Mouse (Mus musculus) retina, embryonic 14.5 days (tissue): Measurements from ENCODE around the gene Col28a1.

Experiments used
- DNase-seq: peaks from one replicate; pipeline ENCODE4 v3.0.0-alpha.2; 2015; ENCODE audit warnings: low spot score

Col28a1 gene

DNA sequence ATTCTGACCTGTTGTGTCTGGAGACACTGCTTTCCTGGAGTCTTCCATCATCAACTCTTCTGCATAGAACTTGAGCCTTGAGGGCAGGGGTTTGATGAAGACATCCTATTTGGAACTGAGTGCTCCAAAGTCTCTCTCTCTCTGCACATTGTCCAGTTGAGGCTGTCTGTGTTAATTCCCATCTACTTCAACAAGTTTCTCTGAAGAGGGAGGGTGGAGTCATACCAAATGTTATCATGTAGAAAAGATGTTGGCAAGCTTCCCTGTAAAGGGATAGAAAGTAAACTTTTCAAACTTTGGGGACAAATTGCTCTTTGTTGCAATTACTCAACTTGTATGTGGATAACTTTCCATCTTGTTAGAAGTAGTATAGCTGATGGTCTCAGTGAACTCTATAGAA is at the start of gene Col28a1:
Col28a1 (minus strand) TSS at position 101 of the 400 bp plus-strand sequence.
- no peak for DNase-seq

DNA sequence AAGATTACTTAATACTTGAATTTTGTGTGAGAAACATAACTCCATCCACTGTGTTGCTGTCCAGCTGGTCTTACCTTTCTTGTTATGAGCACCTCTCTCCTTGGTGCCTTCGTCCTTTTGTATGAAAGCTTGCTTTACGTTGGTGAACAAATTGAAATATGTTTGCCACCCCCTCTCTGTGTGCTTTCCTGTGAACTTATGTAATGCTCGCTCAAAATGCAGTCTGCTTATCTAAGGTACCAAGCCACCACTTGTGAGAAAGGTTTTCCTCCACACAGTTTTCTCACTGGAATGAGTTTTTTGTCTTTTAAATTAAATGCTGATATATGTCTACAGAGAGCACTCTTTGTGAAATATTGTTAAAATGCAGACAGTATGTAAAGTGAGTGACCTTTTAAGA is 36.2 kb upstream of the Col28a1 start:
- DNase-seq, result no peak

DNA sequence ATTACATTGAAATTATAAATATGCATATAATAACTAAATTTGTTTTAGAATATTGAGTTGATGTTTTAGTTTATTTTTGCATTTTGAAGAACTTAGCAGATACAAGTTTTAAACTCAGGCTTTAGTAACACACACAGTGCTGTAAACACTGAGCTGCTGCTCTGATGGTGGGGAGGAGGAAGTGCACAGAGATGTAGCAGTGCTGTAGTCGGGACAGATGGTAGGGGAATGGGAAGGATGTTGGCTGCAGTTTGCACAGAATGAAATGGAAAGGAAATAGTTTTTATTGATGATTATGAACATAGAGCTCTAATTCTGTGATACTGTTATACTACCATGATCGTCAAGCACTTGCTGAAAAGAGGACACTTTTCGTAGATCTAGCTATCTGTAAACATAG is 34.6 kb upstream of the Col28a1 start:
- DNase-seq, result no peak

DNA sequence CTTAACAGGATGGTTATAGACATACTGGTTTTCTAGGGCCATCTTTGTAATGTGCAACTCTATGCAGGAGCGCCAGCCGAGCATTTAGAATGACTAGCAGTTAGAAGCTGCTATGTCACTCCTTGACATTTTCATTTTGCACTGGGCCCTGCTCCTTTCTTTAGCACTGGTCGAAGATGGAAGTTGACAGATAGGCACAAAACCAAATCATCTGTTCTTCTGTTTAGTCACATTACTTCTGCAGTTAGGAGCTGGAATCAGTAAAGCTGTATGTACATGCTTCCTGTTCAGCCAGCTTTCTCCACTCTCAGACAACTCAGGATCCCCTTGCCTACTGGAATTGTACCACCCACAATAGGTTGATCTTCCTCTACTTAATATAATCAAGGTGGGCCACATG is 18.2 kb upstream of the Col28a1 start:
- DNase-seq, result no peak

DNA sequence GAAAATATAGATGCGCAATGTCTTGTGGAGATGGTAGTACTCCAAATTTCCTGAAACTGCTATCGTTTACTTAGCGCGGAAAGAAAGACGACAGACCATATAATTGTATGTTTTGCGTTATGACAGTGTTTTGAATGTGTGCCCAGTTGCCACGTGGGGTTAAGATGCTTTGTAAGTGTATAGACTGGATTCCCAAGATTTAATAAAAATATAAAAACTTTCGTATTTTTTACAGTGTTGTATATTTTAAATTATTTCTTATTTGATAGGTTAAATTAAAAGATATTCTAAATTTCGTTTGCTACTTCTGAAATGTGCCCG is 17.4 kb upstream of the Col28a1 start:
- DNase-seq, result no peak

DNA sequence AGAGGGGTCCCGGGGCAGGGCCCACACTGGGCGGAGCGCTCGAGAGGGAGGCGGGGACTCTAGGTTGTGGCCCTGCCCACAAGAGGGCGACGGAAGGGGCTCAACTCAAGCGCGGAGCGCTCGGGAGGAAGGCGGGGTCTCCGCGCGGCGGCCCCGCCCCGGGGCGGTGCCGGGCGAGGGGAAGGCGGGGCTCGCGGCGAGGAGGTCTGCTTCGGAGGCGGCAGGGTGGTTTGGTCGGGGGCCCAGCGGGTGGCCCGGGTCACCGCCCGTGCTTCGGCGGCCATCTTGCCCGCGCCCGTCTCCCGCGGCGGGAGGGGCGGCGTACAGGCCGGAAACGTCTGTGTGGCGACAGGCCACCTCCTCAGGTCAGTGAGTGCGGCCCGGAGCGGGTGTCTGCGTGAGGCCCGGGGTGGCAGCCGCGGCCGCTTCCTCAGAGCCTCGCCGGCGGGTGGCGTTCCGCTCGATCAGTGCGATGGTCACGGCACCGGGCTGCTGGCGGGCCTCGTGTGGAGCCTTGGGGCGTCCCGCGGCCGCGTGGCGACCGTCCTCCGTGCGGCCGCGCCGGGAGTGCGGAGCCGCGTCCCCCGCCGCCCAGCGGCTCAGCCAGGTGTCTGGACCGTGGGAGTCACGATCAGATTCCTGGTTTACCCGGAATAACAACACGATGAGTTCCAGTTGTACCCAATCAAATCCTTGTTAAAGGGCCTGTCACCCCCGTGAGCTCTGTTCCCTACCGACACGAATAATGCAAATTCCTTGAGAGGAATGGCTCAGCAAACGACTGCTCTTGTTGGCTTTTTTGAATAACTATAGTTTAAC is 16.8 kb upstream of the Col28a1 start, which contains the start of gene Mios:
Mios (plus strand) TSS at position 176 of the 819 bp plus-strand sequence.
- peak; percentile 92 for DNase-seq

DNA sequence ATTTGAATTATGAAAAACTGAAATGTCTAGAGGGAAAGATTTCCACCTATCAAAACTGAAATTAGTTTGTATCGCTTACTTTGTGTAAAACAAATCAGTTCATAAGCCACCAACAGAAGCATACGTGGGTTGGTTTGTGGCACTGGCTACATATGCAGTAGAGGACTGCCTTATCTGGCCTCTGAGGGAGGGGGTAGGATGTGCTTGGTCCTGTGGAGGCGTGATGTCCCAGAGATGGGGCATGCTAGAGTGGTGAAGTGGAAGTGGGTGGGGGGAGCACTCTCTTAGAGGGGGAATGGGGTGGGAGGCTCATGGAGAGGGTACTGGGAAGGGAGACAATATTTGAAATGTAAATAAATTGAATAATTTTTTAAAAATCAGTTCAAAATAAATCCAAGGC is 2.5 kb downstream of the Col28a1 start:
- no peak for DNase-seq

DNA sequence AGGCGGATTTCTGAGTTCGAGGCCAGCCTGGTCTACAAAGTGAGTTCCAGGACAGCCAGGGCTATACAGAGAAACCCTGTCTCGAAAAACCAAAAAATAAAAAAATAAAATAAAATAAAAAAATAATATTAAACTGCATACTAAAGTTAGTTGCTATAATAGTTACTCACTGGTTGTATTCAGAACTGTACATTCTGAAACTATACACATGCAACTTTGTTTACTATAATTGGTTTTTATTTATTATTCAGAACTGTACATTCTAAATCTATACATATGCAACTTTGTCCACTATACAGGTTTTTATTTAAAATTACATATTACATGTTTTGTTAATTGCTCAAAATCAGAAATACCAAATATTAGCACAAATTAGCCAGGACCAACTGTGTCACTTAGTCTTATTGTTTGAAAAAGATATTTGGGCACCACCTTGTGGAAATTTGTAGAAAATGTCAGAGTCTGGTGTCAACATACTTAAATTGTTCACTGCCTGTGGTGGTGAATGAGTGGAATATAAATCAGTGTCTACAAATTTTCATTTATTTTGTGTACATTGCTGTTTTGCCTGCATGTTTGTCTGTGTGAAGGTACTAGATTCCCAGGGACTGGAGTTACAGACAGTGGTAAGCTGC is 3.7 kb downstream of the Col28a1 start:
- peak; percentile 60 for DNase-seq

DNA sequence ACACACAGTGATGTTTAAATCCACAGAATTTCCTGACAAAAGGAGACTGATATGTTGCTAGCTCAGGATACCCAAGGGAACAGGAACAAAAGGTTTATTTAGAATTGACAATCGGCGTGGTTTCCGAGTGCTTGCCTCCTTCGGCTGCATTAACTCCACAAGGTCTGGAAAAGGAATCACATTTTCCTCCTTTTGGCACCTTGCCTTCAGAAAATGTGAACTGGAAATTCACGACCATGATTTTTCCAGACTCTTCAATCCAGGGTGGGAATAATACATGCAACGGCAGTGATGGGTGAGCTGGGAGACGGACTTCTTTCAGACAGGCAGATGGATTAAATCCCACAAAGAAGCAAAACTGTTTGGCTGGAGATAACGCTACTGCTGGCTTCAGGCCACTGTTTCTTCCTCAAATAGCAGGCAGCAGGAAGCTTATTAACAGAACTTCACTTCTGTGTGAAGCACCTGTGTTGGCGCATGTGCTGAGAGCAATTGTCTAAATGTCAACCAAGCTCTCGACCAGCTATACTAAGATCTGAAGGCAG is 13.9 kb downstream of the Col28a1 start:
- peak; percentile 19 for DNase-seq

DNA sequence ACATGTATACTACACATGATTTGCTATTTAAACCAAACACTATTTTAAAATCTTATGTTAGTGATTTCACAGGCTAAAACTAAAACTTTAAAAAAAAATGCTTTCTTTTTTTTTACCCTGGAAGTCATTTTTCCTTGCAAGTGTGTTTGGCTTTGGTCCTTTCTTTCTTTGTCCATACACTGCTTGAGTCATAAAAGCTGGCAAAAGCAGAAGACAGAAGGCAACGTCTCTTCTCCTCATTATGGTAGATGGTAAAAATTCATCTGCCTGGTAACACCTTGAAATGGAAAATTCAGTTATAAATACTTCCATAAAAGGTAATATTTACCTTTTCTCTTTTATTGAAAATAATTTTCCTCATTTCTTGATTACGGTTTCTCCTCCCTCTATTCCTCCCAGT is 16.3 kb downstream of the Col28a1 start:
- DNase-seq, result no peak

DNA sequence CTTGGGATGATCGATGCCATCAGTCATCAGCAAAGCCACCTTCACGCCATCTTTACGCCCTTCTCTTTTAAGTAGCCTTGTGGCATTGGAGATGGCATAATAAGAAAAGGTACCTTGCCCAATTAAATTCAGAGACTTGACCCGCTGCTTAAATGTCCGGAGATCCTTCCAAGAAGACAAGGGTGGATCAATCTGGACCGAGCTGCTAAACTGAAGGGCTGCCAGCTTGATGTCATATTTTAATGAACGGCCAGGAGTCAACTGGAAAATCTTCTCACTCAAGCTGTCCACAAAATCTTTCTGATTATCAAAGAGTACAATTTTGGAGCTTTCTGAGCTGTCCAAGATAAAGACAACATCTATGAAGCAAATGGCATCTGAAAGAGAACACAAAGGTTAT is 17.1 kb downstream of the Col28a1 start:
- no peak for DNase-seq

DNA sequence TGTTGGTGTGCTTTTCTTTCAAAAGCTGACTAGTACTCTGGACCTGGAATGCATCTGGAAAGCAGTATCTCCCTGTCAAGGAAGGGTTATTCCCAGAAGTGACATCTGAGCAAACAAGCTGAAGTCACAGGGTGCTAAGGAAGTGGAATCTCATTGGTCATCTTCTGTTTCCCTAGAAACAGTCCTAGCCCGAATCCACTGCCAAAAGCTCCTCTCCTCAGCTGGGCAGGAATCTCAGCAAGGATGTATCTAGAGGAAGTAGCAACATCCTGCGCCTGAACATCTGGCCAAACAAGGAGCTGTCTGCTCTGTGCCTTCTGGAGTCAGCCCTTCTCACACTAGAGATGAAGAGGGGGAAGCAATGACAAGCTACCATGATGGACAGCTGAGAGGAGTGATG is 18.4 kb downstream of the Col28a1 start:
- DNase-seq, result no peak

DNA sequence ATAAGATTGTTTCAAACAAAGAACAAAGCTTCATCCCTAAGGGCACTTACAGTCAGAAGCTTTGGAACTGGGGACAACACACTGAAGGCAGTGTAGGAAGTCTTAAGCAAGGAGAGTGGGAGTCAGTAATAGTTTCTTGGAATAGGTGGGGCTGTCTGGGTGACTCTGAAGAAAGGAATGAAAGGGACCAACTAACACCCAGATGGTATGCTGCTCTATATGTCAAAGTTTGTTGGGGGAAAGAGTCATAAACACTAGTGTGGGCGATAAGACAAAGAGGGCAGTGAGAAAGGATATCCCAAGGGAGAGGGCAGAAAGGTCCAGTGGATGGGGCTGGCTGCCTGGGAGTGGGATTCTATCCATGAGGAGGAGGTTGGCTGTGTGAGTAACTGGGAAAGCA is 20.3 kb downstream of the Col28a1 start:
- no peak for DNase-seq

DNA sequence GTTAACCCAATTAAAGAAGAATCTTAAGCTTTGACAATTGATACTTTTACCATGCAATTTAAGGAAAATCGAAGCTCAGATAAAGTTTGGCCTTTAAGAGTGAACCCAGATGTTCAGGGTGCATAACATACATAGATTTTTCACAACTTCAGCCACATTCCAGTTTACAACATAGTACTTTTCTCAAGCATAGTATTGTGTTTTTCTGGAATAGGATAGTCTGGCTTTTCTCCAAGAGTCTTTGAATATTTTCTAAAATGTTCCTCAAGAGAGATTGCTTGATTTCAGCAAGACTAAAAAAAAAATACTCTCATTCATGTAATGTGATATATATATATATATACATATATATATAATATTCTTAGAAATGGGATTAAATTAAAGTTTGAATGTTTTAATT is 27.7 kb downstream of the Col28a1 start:
- DNase-seq, result no peak

DNA sequence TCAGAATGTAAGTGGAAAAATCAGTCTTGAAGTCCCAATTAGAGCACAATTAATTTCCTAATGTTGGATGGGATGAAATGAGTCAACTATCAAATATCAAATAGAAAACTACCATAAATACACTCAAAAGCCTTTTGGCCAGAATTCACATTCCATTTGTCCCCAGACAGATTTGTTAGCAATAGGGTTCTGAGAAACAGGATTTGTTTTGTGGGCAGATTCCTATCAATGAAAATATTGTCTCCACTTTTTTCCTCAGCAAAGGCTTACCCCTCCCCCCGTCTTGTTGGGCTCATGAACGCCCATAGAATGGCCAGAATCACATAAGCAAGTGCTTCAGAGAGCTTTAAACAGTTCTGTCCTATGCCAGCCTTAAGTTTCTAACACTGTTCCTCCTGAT is 32.4 kb downstream of the Col28a1 start:
- no peak for DNase-seq

DNA sequence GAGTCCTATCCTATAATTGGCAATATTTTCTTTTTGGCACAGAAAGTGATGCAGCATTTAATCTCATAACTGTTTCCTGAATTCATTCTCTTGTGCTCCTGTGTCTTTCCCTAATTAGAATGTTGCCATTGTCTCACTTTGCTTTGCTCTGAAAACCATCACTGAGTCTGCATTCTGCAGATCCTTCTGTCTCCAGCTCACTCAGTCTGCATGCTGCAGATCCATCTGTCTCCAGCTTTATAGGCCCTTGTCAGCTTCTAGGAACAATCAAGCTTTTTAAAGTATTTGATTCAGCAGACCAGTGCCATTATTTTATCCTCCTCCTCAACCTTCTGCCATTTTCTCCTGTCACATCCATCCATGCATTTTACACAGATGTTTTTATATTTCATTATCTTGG is 35.3 kb downstream of the Col28a1 start:
- DNase-seq, result no peak

DNA sequence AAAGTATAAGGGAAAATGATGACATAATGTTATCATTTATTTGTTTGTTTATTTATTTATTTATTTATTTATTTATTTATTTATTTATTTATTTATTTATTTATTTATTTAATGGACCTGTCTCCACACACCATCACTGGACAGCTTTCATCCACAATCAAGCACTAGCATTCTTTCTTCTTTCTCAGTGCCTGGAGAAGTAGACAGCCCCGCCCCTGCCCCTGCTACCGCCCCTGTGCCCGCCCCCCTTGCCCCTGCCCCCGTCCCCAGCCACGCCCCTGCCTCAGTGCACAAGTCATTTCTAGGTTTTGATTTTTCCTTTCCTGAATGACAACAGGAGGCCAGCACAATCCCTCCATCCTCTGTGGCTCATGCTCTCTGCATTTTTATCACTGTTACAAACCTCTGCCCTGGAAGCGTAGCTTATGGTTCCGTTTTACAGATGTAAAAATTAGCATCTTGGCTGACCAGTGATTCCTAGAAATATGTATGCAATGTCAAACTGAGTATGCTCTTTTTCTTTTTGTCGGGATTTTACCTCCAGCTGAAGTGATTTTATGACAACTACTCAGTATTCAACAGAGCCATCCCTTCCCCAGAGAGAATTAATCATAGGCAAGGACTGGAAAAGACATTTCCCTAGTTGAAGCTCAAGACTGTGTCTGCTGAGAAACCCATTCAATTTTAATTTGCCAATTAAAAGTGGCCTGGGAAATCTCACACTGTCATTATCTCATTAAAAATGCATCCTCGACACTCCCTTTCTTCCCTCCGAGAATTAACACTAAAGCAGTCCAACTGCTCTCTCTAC is 39.7 kb downstream of the Col28a1 start:
- no peak for DNase-seq

DNA sequence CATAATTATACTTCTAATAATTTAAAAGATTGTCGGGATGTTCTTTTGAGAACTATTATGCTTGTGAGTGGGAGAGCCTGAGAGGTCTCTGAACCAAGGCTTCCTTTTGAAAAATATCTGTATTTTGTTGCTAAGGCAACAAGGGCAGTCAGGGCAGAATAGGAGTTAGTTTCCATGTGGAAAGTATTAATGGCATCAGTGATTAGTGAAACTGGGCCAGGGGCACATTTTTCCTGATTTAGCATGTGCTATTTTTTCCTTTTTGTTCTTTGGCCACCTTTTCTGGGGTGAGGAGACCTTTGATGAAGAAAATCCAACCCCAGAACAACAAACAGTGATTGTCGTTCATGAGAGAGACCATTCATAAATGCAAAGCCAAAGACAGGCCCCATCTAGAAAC is 43.5 kb downstream of the Col28a1 start:
- DNase-seq, result no peak

DNA sequence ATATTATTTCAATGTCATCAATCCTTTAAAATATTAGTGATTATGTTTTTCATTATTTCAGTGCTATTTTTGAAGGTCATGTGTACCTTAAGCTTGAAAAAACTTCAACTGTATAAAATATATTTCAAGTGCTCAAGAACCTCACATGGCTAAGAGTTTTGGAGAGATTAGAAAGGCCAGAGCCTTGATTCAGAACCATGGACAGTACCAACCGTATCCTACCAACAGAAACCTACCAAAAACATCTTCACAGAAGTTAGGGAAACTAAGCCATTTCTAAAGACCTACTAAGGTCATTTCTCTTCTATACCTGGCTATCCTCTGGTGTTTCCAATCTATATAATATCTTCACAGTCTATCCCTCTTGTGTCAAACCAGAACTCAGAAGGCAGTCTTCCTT is 50.5 kb downstream of the Col28a1 start:
- DNase-seq, result peak; percentile 6

DNA sequence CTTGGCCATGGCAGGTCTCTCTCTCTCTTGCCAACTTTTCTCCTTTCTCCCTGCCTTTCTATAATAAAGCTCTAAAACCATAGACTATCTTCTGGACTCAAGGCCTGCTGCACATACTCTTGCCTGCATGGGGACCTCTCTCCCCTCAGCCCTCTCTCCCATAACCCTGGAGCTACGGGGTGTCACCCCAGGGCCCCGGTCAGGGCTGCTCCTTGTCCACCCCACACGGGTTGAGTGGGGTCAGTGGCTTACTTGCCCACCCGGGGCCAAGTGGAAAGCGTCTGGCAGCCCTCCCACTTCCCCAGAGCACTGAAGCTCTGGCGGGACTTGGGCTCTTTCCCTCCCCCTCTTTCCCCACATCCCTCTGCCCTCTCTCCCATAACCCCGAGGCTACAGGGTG is 62.3 kb downstream of the Col28a1 start:
- DNase-seq, result no peak

DNA sequence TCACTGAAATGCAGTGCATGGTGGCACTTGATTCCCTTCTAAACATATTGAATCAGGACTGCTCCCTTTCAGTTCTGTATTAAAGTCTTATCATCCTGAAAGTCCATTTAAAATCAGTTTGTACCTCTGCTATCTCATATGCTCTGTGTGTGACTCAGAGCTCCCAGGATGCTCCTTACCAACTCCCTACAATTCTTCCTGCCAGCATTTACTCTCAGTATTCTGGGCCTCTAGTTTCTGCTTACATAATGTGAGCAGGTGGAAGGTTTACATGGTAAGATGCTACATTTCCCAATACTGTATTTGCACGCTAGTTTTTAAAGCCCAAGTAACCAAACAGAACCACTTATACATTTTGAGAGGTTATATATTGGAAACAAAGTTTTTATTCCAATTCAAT is 64.3 kb downstream of the Col28a1 start:
- no peak for DNase-seq

DNA sequence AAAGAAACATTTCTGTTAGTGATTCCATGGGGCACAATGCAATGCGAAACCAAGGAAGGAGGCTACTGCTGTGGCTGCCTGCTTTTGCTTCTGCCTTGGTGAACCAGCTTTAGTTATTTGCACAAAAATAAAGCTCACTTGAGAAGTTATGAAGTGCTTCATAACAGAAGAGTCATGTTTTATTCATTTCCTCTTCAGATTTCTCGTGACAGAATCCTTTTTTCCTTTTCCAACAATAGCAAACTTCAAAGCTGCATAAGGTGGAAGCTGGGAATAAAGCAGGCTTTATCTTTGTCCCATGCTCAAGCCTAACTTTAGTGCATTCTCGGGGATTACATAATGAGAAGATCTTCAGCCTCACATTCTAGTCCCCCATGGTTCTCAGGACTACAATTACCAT is 65.9 kb downstream of the Col28a1 start:
- DNase-seq, result no peak

DNA sequence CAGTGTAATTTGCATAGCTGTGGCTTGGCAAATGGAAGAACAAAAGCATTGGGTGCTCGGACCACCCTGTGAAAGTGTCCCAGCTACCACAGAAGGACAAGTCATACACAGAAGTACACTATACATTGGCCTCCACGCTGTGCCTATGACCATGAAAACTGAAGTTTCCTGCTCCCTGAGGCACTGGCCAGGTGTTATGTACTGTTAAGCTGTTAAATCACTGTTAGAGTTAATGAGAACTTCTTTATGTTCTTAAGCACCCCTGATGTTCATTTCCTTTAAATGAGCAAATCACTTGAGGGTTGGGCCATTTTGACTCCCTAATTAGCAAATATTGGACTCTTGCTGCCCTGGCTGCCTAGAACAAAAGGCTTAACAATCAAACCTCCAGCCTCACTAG is 73.3 kb downstream of the Col28a1 start:
- DNase-seq, result no peak
